Mouse (Mus musculus): ENCODE measurements at regions not wholly inside any gene's neighbourhood (a gene's known extent, or its start where the extent isn't known, plus 50 kb on each side); places are given as distances from the start of the nearest gene placed in this dataset.
A peak's percentile ranks its signal among the peaks of the same experiment; 100 is the strongest.

DNA sequence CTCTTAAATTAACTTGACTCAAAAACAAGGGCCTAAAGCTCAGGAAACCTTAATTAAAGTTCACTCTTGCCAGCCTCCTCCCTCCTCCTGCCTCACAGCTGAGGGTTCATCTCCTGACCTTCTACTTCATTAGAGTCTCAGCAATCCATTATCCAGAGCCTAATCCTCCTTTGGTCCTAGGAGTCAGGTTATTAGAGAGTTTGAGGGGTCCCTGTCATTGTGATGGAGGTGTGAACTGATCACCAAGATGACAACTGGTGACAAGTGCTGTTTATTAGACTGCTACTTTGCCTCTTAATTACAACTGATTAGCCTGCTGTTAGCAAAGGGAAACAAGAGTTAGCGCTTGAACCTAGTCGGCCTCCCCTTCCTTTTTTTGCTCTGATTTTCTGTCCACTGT lies 481.1 kb downstream of the Ofcc1 start:
- H3K36me3 ChIP-seq, result no peaks in the 10 kb centered on the region
- no peak for ATAC-seq (ENCODE audit: insufficient read depth, low FRiP score, low read depth)

GRCm38 (mm10) chr13:39877361-39878141 lies 483.7 kb downstream of the Ofcc1 start:
- H3K4me2 ChIP-seq, result no peak overlapping the region
- WGBS, result 72% methylated on average over 16 of the region's 16 CpGs
- no peaks in the 10 kb centered on the region for H3K9me3 ChIP-seq
- no peaks in the 10 kb centered on the region for H3K4me1 ChIP-seq
- no peaks in the 10 kb centered on the region for H3K36me3 ChIP-seq
- ATAC-seq (ENCODE audit: insufficient read depth, low FRiP score, low read depth), result no peak
- H3K27me3 ChIP-seq (replicated peaks), result no peaks in the 10 kb centered on the region
- H3K27ac ChIP-seq, result no peak overlapping the region
- H3K9ac ChIP-seq, result no peak overlapping the region
- no peak overlapping the region for H3K4me3 ChIP-seq (replicated peaks)

More for the DNA sequence above, 481.1 kb downstream of the Ofcc1 start:
- Histone ChIP-seq H3K9ac (no peak overlapping the region), H3K9me3 (no peaks in the 10 kb centered on the region), H3K27me3 (replicated peaks) (no peaks in the 10 kb centered on the region), H3K27ac (no peak overlapping the region), H3K4me2 (no peak overlapping the region), H3K4me3 (replicated peaks) (no peak overlapping the region), H3K4me1 (no peaks in the 10 kb centered on the region)
- whole genome bisulfite sequencing, result 69% methylated on average over 2 of the region's 2 CpGs

GRCm38 (mm10) chr13:39852257-39852800 lies 508.9 kb downstream of the Ofcc1 start:
- Histone ChIP-seq H3K4me3 (replicated peaks) (no peak overlapping the region), H3K4me1 (no peaks in the 10 kb centered on the region), H3K9ac (no peak overlapping the region), H3K4me2 (no peak overlapping the region), H3K9me3 (no peaks in the 10 kb centered on the region), H3K27ac (no peak overlapping the region), H3K36me3 (no peaks in the 10 kb centered on the region), H3K27me3 (replicated peaks) (no peaks in the 10 kb centered on the region)
- 73% methylated on average over 6 of the region's 6 CpGs for WGBS
- ATAC-seq (ENCODE audit: insufficient read depth, low FRiP score, low read depth), result no peak

- ATAC-seq (ENCODE audit: insufficient read depth, low FRiP score, low read depth), result no peak
- Histone ChIP-seq H3K4me3 (replicated peaks) (no peak overlapping the region), H3K4me1 (no peaks in the 10 kb centered on the region), H3K27ac (no peak overlapping the region), H3K9me3 (no peaks in the 10 kb centered on the region), H3K27me3 (replicated peaks) (no peaks in the 10 kb centered on the region), H3K36me3 (no peaks in the 10 kb centered on the region), H3K4me2 (no peak overlapping the region), H3K9ac (no peak overlapping the region)
- 84% methylated on average over 1 of the region's 1 CpGs for WGBS
Observed at GRCm38 (mm10) chr13:39849391-39849790, 511.9 kb downstream of the Ofcc1 start.

DNA sequence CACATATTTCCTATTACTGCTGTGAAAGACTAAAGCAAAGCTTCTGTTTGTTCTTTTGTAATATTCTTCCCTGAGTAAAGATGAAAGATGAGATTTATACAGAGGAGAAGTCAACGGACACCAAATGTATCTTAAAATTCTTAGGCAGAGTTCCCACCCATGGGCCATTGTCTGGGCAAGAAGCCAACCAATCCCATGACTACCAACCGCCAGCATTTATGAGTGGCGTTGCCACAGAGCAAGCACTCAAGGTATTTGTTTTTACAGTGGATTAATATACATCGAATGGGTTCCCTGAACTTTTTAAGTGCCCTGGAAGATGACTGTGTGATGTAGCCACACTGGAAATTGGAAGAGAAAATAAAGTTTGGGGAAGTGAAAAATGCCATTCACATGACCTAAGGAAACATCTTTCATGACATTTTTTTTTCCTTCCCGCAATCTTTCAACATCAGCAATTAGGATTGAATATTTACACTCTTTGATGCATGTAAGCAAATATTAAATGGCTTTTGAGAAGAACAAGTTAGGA lies 525.1 kb downstream of the Ofcc1 start:
- Histone ChIP-seq H3K4me3 (replicated peaks) (no peak overlapping the region), H3K27ac (no peak overlapping the region), H3K4me2 (no peak overlapping the region), H3K27me3 (replicated peaks) (no peaks in the 10 kb centered on the region), H3K9ac (no peak overlapping the region), H3K9me3 (no peaks in the 10 kb centered on the region), H3K4me1 (no peaks in the 10 kb centered on the region), H3K36me3 (no peaks in the 10 kb centered on the region)
- whole genome bisulfite sequencing, result 53% methylated on average over 5 of the region's 5 CpGs
- no peak for ATAC-seq (ENCODE audit: insufficient read depth, low FRiP score, low read depth)

DNA sequence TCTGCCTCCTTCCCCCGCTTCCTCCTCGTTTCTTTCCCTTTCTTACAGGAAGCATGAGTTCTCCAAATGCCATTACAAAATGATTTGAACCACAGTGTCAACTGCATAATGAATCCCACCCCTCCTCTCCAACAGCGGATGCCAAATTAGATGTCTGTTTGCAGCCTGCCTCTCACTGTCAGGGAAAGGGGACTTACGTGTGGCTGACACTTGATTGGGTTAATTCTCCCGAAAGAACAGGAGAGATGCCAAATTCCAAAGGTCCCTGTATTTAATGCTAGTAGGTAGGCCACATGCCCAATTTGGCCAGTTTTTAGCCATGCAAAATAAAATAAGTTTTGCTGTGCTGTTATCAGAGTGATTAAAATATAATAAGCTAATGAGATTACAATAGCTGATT lies 525.9 kb downstream of the Ofcc1 start:
- Histone ChIP-seq H3K4me3 (replicated peaks) (no peak overlapping the region), H3K27ac (no peak overlapping the region), H3K9me3 (no peaks in the 10 kb centered on the region), H3K9ac (no peak overlapping the region), H3K4me1 (no peaks in the 10 kb centered on the region), H3K27me3 (replicated peaks) (no peaks in the 10 kb centered on the region), H3K4me2 (no peak overlapping the region), H3K36me3 (no peaks in the 10 kb centered on the region)
- no peak for ATAC-seq (ENCODE audit: insufficient read depth, low FRiP score, low read depth)
- WGBS, result 49% methylated on average over 5 of the region's 5 CpGs

DNA sequence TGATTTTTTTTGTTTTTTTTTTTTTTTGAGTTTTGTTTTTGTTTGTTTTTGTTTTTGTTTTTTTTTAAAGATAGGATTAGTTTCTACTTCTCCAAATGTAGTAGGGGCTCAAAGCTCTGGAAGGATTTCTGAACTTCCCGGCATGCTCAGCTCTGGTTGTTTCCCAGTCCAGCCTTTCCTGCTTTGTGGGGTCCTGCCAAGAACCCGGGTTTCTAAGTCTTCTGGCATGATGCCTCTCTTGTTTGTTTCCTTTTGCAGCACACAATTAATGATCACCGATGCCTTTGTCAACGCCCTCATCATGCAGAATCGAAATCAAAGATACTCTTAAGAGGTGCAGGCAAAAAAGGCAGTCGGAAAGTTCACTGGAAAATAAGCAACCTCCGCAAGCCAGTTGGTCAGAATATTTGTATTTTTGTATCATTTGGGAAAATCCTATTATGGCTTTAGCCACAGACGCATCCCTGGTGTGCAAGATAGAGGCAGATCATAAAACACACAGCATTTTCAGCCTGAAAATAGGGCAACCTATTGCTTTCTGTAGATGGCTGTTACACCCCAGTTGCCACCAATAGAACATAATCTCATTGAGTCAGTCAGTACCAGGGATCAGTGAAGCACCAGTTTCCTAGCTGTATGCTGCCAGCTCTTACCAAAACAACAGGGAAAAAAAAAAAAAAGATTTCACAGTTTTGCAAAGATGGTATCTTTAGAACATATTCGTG lies 526.6 kb downstream of the Ofcc1 start:
- Histone ChIP-seq H3K27ac (no peak overlapping the region), H3K9me3 (no peaks in the 10 kb centered on the region), H3K4me3 (replicated peaks) (no peak overlapping the region), H3K4me2 (no peak overlapping the region), H3K36me3 (no peaks in the 10 kb centered on the region), H3K27me3 (replicated peaks) (no peaks in the 10 kb centered on the region), H3K9ac (no peak overlapping the region), H3K4me1 (no peaks in the 10 kb centered on the region)
- ATAC-seq (ENCODE audit: insufficient read depth, low FRiP score, low read depth), result no peak
- WGBS, result 77% methylated on average over 9 of the region's 9 CpGs

- Histone ChIP-seq H3K36me3 (no peaks in the 10 kb centered on the region), H3K27me3 (replicated peaks) (no peaks in the 10 kb centered on the region), H3K4me2 (peak overlapping the region; percentile 62), H3K9ac (no peak overlapping the region), H3K4me3 (replicated peaks) (peak overlapping the region; percentile 32), H3K27ac (no peak overlapping the region), H3K4me1 (no peaks in the 10 kb centered on the region; the same call in 1 of the 2 replicates), H3K9me3 (no peaks in the 10 kb centered on the region)
- WGBS, result 6% methylated on average over 20 of the region's 20 CpGs
- no peak for ATAC-seq (ENCODE audit: insufficient read depth, low FRiP score, low read depth)
Observed at GRCm38 (mm10) chr13:39823965-39824555, 537.2 kb downstream of the Ofcc1 start.

- Histone ChIP-seq H3K27me3 (replicated peaks) (no peaks in the 10 kb centered on the region), H3K9me3 (no peaks in the 10 kb centered on the region), H3K36me3 (no peaks in the 10 kb centered on the region), H3K9ac (no peak overlapping the region), H3K27ac (no peak overlapping the region), H3K4me1 (no peaks in the 10 kb centered on the region; the same call in 1 of the 2 replicates), H3K4me2 (peak overlapping the region; percentile 62), H3K4me3 (replicated peaks) (peak overlapping the region; percentile 32; the same call in 1 of the 2 replicates)
- no peak for ATAC-seq (ENCODE audit: insufficient read depth, low FRiP score, low read depth)
- WGBS, result 22% methylated on average over 15 of the region's 15 CpGs
Observed at GRCm38 (mm10) chr13:39823346-39823954, 537.8 kb downstream of the Ofcc1 start.

- no peaks in the 10 kb centered on the region for H3K36me3 ChIP-seq
- no peak overlapping the region for H3K27ac ChIP-seq
- no peak overlapping the region for H3K9ac ChIP-seq
- H3K27me3 ChIP-seq (replicated peaks), result no peaks in the 10 kb centered on the region
- no peaks in the 10 kb centered on the region for H3K9me3 ChIP-seq
- H3K4me3 ChIP-seq (replicated peaks), result no peak overlapping the region
- H3K4me1 ChIP-seq, result no peaks in the 10 kb centered on the region
- WGBS, result 74% methylated on average over 5 of the region's 5 CpGs
- H3K4me2 ChIP-seq, result no peak overlapping the region
- no peak for ATAC-seq (ENCODE audit: insufficient read depth, low FRiP score, low read depth)
Observed at GRCm38 (mm10) chr13:39774554-39774953, 586.7 kb downstream of the Ofcc1 start.

GRCm38 (mm10) chr13:39774111-39774510 lies 587.1 kb downstream of the Ofcc1 start:
- H3K36me3 ChIP-seq, result no peaks in the 10 kb centered on the region
- no peaks in the 10 kb centered on the region for H3K4me1 ChIP-seq
- no peak overlapping the region for H3K4me3 ChIP-seq (replicated peaks)
- no peaks in the 10 kb centered on the region for H3K27me3 ChIP-seq (replicated peaks)
- 67% methylated on average over 8 of the region's 8 CpGs for WGBS
- H3K9ac ChIP-seq, result no peak overlapping the region
- H3K9me3 ChIP-seq, result no peaks in the 10 kb centered on the region
- no peak overlapping the region for H3K27ac ChIP-seq
- no peak overlapping the region for H3K4me2 ChIP-seq
- no peak for ATAC-seq (ENCODE audit: insufficient read depth, low FRiP score, low read depth)

Measured in stomach, embryonic 15.5 days (tissue).